Mouse (Mus musculus): ENCODE measurements at regions not wholly inside any gene's neighbourhood (a gene's known extent, or its start where the extent isn't known, plus 50 kb on each side); places are given as distances from the start of the nearest gene placed in this dataset.

DNA sequence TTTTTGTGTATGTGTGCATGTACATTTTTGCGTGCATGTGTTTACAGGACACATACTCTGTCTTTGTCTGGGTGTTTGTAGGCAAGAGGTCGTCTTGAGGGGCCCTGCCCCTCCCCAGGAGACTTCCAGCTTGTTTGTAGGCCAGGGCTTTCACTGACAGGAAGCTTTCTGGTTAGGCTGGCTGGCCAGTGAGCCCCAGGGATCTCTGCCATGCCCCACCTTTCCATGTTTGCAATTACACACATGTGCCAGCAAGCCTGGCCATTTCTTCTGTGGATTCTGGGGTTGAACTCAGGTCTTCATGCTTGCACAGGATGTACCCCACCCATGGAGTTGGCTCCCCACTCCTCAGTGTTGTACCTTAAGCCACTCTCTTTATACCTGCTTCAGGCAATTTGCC is 166.4 kb downstream of the Gm11077 start:
- TF ChIP-seq CTCF (IDR thresholded peaks at IDR 0.05; ENCODE audit: insufficient read depth, low read length) (no peak), POLR2A (IDR thresholded peaks at IDR 0.05; ENCODE audit: borderline replicate concordance, extremely low read depth, low read depth, low read length) (no peak)

Data from lung, adult 2 months (tissue).